Mouse (Mus musculus) stomach, embryonic 15.5 days (tissue): Measurements from ENCODE around the gene Slc25a30. TPM values are rescaled to one million over a fixed set of nuclear protein-coding genes. Genes with fewer than 3 reads are reported as not detected.

ENCODE experiments used
- ATAC-seq: fragments of 200-750 bp; cut with Nextera tagmentation; 2 replicates; pipeline ENCODE4 v1.8.0; 2017; ENCODE audit warnings: low read depth, moderate number of reproducible peaks, moderate TSS enrichment; ENCODE audit not compliant: insufficient read depth, low FRiP score
- H3K27ac ChIP-seq: fragments of 300-500 bp; sonication (generic); 2 replicates; pipeline ENCODE4 v1.5.1; 2015; ENCODE audit warnings: mild to moderate bottlenecking, inconsistent platforms
- H3K27me3 ChIP-seq: fragments of 300-500 bp; sonication (generic); replicated peaks from 2 replicates; pipeline ENCODE4 v1.6.1; 2015; ENCODE audit warnings: inconsistent platforms
- H3K36me3 ChIP-seq: fragments of 300-500 bp; sonication (generic); 2 replicates; pipeline ENCODE4 v1.6.1; 2015; ENCODE audit warnings: inconsistent platforms
- H3K4me1 ChIP-seq: fragments of 300-500 bp; sonication (generic); 2 replicates; pipeline ENCODE4 v1.6.1; 2015; ENCODE audit warnings: inconsistent platforms
- H3K4me2 ChIP-seq: fragments of 300-500 bp; sonication (generic); 2 replicates; pipeline ENCODE4 v1.6.1; 2015; ENCODE audit warnings: mild to moderate bottlenecking, inconsistent platforms
- H3K4me3 ChIP-seq: fragments of 300-500 bp; sonication (generic); replicated peaks from 2 replicates; pipeline ENCODE4 v1.5.1; 2015; ENCODE audit warnings: inconsistent platforms
- H3K9ac ChIP-seq: fragments of 300-500 bp; sonication (generic); 2 replicates; pipeline ENCODE4 v1.6.1; 2015; ENCODE audit warnings: inconsistent platforms
- H3K9me3 ChIP-seq: fragments of 300-500 bp; sonication (generic); 2 replicates; pipeline ENCODE4 v1.6.1; 2016; ENCODE audit warnings: inconsistent platforms
- WGBS: fragments of 180-500 bp; shearing (Covaris S2); methylation state at CpG from one replicate; pipeline ENCODE4 v1.1.7; 2015; 5-methylcytosine and 5-hydroxymethylcytosine counted together
- polyA plus RNA-seq: library from polyadenylated mRNA; unstranded; fragments of >200 nt; fragmentation: Nextera tagmentation; extraction: Ambion mirVana; gene quantifications from 2 replicates; pipeline ENCODE4 v1.2.1, GENCODE M21; 2015

Slc25a30 gene
- polyA plus RNA-seq, 1 experiment from 2014 or later, result 3.3 TPM

GRCm38 (mm10) chr14:75761028-75761805, 25.6 kb downstream of the Slc25a30 start:
- WGBS, result 57% methylated on average over 10 of the region's 10 CpGs
- H3K4me1 ChIP-seq, result no peaks in the 10 kb centered on the region
- no peak overlapping the region for H3K4me2 ChIP-seq
- no peak overlapping the region for H3K4me3 ChIP-seq
- H3K27me3 ChIP-seq, result no peaks in the 10 kb centered on the region
- H3K36me3 ChIP-seq, result no peaks in the 10 kb centered on the region
- H3K9ac ChIP-seq, result no peak overlapping the region
- no peaks in the 10 kb centered on the region for H3K9me3 ChIP-seq
- no peak for ATAC-seq
- H3K27ac ChIP-seq, result no peak overlapping the region

- Histone ChIP-seq H3K27ac (no peak overlapping the region), H3K9ac (no peak overlapping the region), H3K9me3 (no peaks in the 10 kb centered on the region), H3K4me2 (no peak overlapping the region), H3K27me3 (no peaks in the 10 kb centered on the region), H3K4me3 (no peak overlapping the region), H3K36me3 (no peaks in the 10 kb centered on the region), H3K4me1 (no peaks in the 10 kb centered on the region; the same call in 1 of the 2 replicates)
- no peak for ATAC-seq
- 70% methylated on average over 7 of the region's 7 CpGs for WGBS
These were observed 28.4 kb downstream of the Slc25a30 start for GRCm38 (mm10) chr14:75758401-75758800.

- no peak overlapping the region for H3K4me2 ChIP-seq
- H3K4me1 ChIP-seq, result peaks cover 6% of the 10 kb centered on the region
- no peaks in the 10 kb centered on the region for H3K36me3 ChIP-seq
- no peaks in the 10 kb centered on the region for H3K9me3 ChIP-seq
- no peak for ATAC-seq
- H3K4me3 ChIP-seq, result no peak overlapping the region
- no peak overlapping the region for H3K27ac ChIP-seq
- H3K9ac ChIP-seq, result no peak overlapping the region
- WGBS, result 75% methylated on average over 2 of the region's 2 CpGs
- H3K27me3 ChIP-seq, result no peaks in the 10 kb centered on the region
These were observed 29.0 kb downstream of the Slc25a30 start for GRCm38 (mm10) chr14:75757821-75758220.

DNA sequence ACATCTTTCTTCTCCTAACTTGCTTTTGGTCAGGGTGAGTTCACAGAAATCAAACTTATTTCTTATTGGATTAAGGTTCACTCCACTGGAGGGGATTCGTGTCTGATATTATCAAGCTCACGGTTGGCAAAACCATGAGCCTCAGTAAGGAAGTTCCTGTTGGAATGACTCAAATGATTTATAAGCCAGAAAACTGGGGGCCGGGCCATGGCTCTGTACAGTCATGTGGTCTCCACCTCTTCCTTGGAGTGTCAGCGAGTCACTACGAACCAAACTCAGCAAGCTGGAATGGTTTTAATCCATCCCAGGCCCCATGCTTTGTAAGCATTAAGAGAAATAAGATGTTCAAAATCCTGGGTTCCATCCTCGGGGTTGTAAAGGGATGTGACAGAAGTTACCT, 29.9 kb downstream of the Slc25a30 start:
- Histone ChIP-seq H3K9me3 (no peaks in the 10 kb centered on the region), H3K36me3 (no peaks in the 10 kb centered on the region), H3K27me3 (no peaks in the 10 kb centered on the region), H3K4me3 (no peak overlapping the region), H3K4me2 (no peak overlapping the region), H3K27ac (no peak overlapping the region), H3K9ac (no peak overlapping the region), H3K4me1 (peaks cover 12% of the 10 kb centered on the region)
- ATAC-seq, result no peak
- 80% methylated on average over 6 of the region's 6 CpGs for WGBS

GRCm38 (mm10) chr14:75753991-75754817, 32.6 kb downstream of the Slc25a30 start, which contains the start of gene Cog3:
Gene Cog3, minus strand, starts transcription at chr14:75754517.
- H3K27ac ChIP-seq, result peak within 1 kb of the TSS; percentile 87
- under 1% methylated on average over 78 of the region's 78 CpGs for WGBS
- H3K4me3 ChIP-seq, result peak within 1 kb of the TSS; percentile 97
- no peaks in the 10 kb centered on the region for H3K36me3 ChIP-seq
- no peaks in the 10 kb centered on the region for H3K27me3 ChIP-seq
- ATAC-seq, result peak; percentile 97
- H3K4me2 ChIP-seq, result peak within 1 kb of the TSS; percentile 74
- H3K9me3 ChIP-seq, result no peaks in the 10 kb centered on the region
- peaks cover 12% of the 10 kb centered on the region for H3K4me1 ChIP-seq
- peak within 1 kb of the TSS; percentile 77 for H3K9ac ChIP-seq

DNA sequence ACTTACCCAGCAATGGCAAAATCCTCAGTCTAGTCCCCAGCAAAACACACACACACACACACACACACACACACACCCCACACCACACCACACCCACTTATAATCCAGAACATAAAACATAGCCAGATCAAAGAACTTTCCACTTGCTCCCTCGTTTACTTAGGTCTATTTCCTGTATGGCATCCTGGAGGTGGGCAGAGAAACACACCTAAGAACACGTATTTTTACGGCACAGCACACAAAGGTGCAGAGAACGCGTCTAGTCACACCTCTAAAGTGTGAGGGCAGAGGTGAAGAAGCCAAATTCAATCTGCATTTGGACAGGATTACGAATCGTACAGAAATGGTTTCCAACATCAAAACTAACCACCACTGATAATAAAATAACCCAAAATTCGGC, 33.6 kb downstream of the Slc25a30 start:
- WGBS, result 50% methylated on average over 8 of the region's 8 CpGs
- Histone ChIP-seq H3K4me3 (peak overlapping the region; percentile 97), H3K4me2 (peak overlapping the region; percentile 74), H3K27ac (no peak overlapping the region; the same call in 1 of the 2 replicates), H3K9ac (peak overlapping the region; percentile 77; the same call in 1 of the 2 replicates), H3K9me3 (no peaks in the 10 kb centered on the region), H3K36me3 (no peaks in the 10 kb centered on the region), H3K27me3 (no peaks in the 10 kb centered on the region), H3K4me1 (peaks cover 12% of the 10 kb centered on the region)
- no peak for ATAC-seq

- ATAC-seq, result no peak
- Histone ChIP-seq H3K4me2 (no peak overlapping the region), H3K4me3 (no peak overlapping the region), H3K27me3 (no peaks in the 10 kb centered on the region), H3K9me3 (no peaks in the 10 kb centered on the region), H3K9ac (no peak overlapping the region), H3K4me1 (peaks cover 12% of the 10 kb centered on the region), H3K36me3 (peaks cover 6% of the 10 kb centered on the region; the same call in 1 of the 2 replicates), H3K27ac (no peak overlapping the region)
- WGBS, result 83% methylated on average over 4 of the region's 4 CpGs
These were observed 35.8 kb downstream of the Slc25a30 start for GRCm38 (mm10) chr14:75751040-75751439.

DNA sequence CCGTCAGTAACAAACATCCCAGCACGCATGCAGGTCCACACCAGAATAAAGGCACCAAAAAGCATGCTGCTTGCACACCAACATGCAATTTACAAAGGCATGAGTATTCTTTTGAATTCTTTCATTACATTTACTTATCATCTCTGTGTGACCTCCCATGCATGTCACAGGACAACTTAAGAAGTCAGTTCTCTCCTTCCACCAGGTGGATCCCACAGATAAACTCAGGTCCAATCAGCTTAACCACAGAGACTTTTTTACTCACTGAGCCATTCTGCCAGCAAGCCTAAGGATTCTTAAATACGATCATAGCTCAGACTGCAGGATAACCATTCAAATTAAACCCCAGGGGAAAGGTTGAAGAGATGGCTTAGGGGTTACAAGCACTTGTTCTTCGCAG, 37.7 kb downstream of the Slc25a30 start:
- peaks cover 15% of the 10 kb centered on the region for H3K36me3 ChIP-seq
- no peak for ATAC-seq
- H3K9ac ChIP-seq, result no peak overlapping the region
- peaks cover 12% of the 10 kb centered on the region for H3K4me1 ChIP-seq
- H3K4me3 ChIP-seq, result no peak overlapping the region
- no peak overlapping the region for H3K4me2 ChIP-seq
- H3K27ac ChIP-seq, result no peak overlapping the region
- no peaks in the 10 kb centered on the region for H3K27me3 ChIP-seq
- 88% methylated on average over 4 of the region's 4 CpGs for WGBS
- H3K9me3 ChIP-seq, result no peaks in the 10 kb centered on the region

- Histone ChIP-seq H3K27me3 (no peaks in the 10 kb centered on the region), H3K9ac (no peak overlapping the region), H3K4me2 (no peak overlapping the region), H3K27ac (no peak overlapping the region), H3K4me1 (peaks cover 8% of the 10 kb centered on the region), H3K4me3 (no peak overlapping the region), H3K9me3 (no peaks in the 10 kb centered on the region), H3K36me3 (peaks cover 15% of the 10 kb centered on the region)
- no peak for ATAC-seq
- whole genome bisulfite sequencing, result 90% methylated on average over 2 of the region's 2 CpGs
These were observed 38.9 kb downstream of the Slc25a30 start for GRCm38 (mm10) chr14:75747960-75748359.

DNA sequence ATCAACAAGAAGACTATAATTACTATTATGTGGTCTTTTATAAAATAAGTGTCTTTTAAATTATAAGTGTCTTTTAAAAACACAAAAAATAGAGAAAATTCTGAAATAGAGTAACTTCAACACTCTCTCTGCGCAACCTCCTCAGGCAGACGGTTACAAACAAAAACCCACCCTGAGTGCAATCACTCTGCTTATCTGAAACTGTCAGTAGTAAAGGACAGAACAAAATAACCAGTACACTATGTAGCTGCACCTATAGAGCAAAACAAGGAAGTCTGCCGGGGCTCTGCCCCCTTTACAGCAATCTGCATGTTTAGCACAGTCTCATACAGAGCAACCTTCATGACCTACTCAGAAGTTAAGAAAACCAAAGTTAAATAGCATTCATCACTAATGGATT, 44.9 kb downstream of the Slc25a30 start:
- WGBS, result 69% methylated on average over 3 of the region's 3 CpGs
- no peaks in the 10 kb centered on the region for H3K4me1 ChIP-seq
- no peak for ATAC-seq

DNA sequence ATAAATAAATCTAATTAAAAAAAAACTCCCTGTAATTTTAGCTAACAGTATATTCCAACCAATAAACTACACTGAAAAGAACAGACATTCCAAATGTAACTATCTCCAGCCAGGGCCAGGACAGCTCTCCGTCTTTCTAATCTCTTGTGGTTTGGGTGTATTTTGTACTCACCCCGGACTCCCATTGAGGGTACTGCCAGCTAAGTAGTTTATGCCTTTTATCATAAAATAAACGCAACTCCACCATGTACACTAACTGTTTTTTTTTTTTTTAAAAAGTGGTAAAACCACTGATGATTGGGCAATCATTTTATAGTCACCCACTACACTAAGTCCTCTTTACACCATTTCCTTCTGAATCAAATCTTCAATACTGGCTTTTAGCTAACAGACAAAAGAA, 51.2 kb downstream of the Slc25a30 start:
- no peaks in the 10 kb centered on the region for H3K9me3 ChIP-seq
- no peaks in the 10 kb centered on the region for H3K27me3 ChIP-seq
- no peak overlapping the region for H3K9ac ChIP-seq
- peaks cover 27% of the 10 kb centered on the region for H3K36me3 ChIP-seq
- ATAC-seq, result no peak
- no peaks in the 10 kb centered on the region for H3K4me1 ChIP-seq
- 81% methylated on average over 3 of the region's 3 CpGs for WGBS
- H3K4me3 ChIP-seq, result no peak overlapping the region
- no peak overlapping the region for H3K27ac ChIP-seq
- H3K4me2 ChIP-seq, result no peak overlapping the region

More for the DNA sequence above, 44.9 kb downstream of the Slc25a30 start:
- Histone ChIP-seq H3K36me3 (peaks cover 28% of the 10 kb centered on the region), H3K27ac (no peak overlapping the region), H3K4me3 (no peak overlapping the region), H3K27me3 (no peaks in the 10 kb centered on the region), H3K4me2 (no peak overlapping the region), H3K9ac (no peak overlapping the region), H3K9me3 (no peaks in the 10 kb centered on the region)

- Histone ChIP-seq H3K27me3 (no peaks in the 10 kb centered on the region), H3K4me3 (no peak overlapping the region), H3K4me1 (no peaks in the 10 kb centered on the region), H3K9me3 (no peaks in the 10 kb centered on the region), H3K4me2 (no peak overlapping the region), H3K36me3 (peaks cover 36% of the 10 kb centered on the region), H3K27ac (no peak overlapping the region), H3K9ac (no peak overlapping the region)
- 90% methylated on average over 7 of the region's 7 CpGs for WGBS
- ATAC-seq, result no peak
These were observed 54.2 kb downstream of the Slc25a30 start for GRCm38 (mm10) chr14:75732631-75733030.
